Mouse (Mus musculus) embryonic fibroblast, embryonic 13.5 days (primary cell): ENCODE results near the gene Olfr1310. TPM values are rescaled to one million over a fixed set of nuclear protein-coding genes. Genes with fewer than 3 reads are reported as not detected.
"Not testable (repeated sequence)": the region's sequence is repeated elsewhere in the genome, so short reads cannot be mapped to it uniquely, and the experiment has no call there.

Source experiments
- H3K27ac ChIP-seq: 2 replicates; pipeline ENCODE4 v1.5.1; 2012; ENCODE audit warnings: low read length, control low read depth, inconsistent platforms; ENCODE audit not compliant: insufficient read depth
- H3K4me1 ChIP-seq: 2 replicates; pipeline ENCODE4 v1.6.1; 2011; ENCODE audit warnings: low read length; ENCODE audit not compliant: control insufficient read depth, insufficient read depth
- H3K4me3 ChIP-seq: 2 replicates; pipeline ENCODE4 v1.5.1; 2011; ENCODE audit warnings: mild to moderate bottlenecking, control low read depth, low read length; ENCODE audit not compliant: insufficient read depth
- CTCF ChIP-seq: IDR thresholded peaks from 2 replicates; pipeline ENCODE4 v1.5.1; 2011; ENCODE audit warnings: mild to moderate bottlenecking, control low read depth, low read length, moderate library complexity, borderline replicate concordance; ENCODE audit not compliant: insufficient read depth
- POLR2A ChIP-seq: IDR thresholded peaks from 2 replicates; pipeline ENCODE4 v1.6.1; 2011; ENCODE audit warnings: low read depth, mild to moderate bottlenecking, control low read depth, low read length, moderate library complexity
- polyA plus RNA-seq: library from polyadenylated mRNA; stranded (reverse); fragments of >200 nt; gene quantifications from 2 replicates; pipeline ENCODE4 v1.2.4, GENCODE M21; 2011; ENCODE audit warnings: low read depth; ENCODE audit not compliant: missing spikeins, insufficient read length

Gene Olfr1310
- polyA plus RNA-seq = 0.48 and 0.51 TPM in 2 replicates

GRCm38 (mm10) chr2:112012608-112013007 lies at the start of gene Olfr1310:
Gene Olfr1310 (minus strand): TSS chr2:112012708.
- H3K4me3 ChIP-seq = no peak within 1 kb of the TSS
- no peak within 1 kb of the TSS for H3K27ac ChIP-seq
- TF ChIP-seq POLR2A (no peak), CTCF (no peak)

GRCm38 (mm10) chr2:112050138-112050537 lies 37.6 kb upstream of the Olfr1310 start, which contains the start of gene Olfr1312:
Gene Olfr1312 (minus strand): TSS chr2:112050238.
- no peaks in the 10 kb centered on the region for H3K4me1 ChIP-seq
- TF ChIP-seq POLR2A = no peak
- no peak for TF ChIP-seq CTCF
- no peak within 1 kb of the TSS for H3K4me3 ChIP-seq
- H3K27ac ChIP-seq = no peak within 1 kb of the TSS

More at GRCm38 (mm10) chr2:112012608-112013007, at the start of gene Olfr1310:
- no peaks in the 10 kb centered on the region for H3K4me1 ChIP-seq

GRCm38 (mm10) chr2:112026971-112027370 lies 14.5 kb upstream of the Olfr1310 start:
- H3K4me1 ChIP-seq, H3K27ac ChIP-seq, H3K4me3 ChIP-seq: not testable (repeated sequence)

- no peak within 1 kb of the TSS for H3K27ac ChIP-seq
- TF ChIP-seq POLR2A (no peak), CTCF (no peak)
- no peak within 1 kb of the TSS for H3K4me3 ChIP-seq
- no peaks in the 10 kb centered on the region for H3K4me1 ChIP-seq
Observed at GRCm38 (mm10) chr2:112024312-112024711, 11.8 kb upstream of the Olfr1310 start, which contains the start of gene Olfr1311. Gene Olfr1311 (minus strand): TSS chr2:112024412.

- Histone ChIP-seq H3K4me1 (no peaks in the 10 kb centered on the region), H3K27ac (no peak overlapping the region), H3K4me3 (no peak overlapping the region)
- TF ChIP-seq CTCF (no peak), POLR2A (no peak)
Observed at GRCm38 (mm10) chr2:112014900-112015299, 2.4 kb upstream of the Olfr1310 start.

GRCm38 (mm10) chr2:111990181-111990580 lies 22.3 kb downstream of the Olfr1310 start, which contains the start of gene Olfr1309:
Gene Olfr1309 (minus strand): TSS chr2:111990281.
- H3K4me3 ChIP-seq = no peak within 1 kb of the TSS
- H3K4me1 ChIP-seq = no peaks in the 10 kb centered on the region
- H3K27ac ChIP-seq = no peak within 1 kb of the TSS
- TF ChIP-seq CTCF (no peak), POLR2A (no peak)

- Histone ChIP-seq H3K4me3 (no peak within 1 kb of the TSS), H3K27ac (no peak within 1 kb of the TSS), H3K4me1 (no peaks in the 10 kb centered on the region)
- TF ChIP-seq CTCF (no peak), POLR2A (no peak)
Observed at GRCm38 (mm10) chr2:111964844-111965243, 47.7 kb downstream of the Olfr1310 start, which contains the start of gene Olfr1308. Gene Olfr1308 (minus strand): TSS chr2:111964944.

Other genes with a start within 250 kb of the Olfr1310 start
- not detected in 2 replicates for gene Olfr1302, start 235.3 kb downstream of the Olfr1310 start, polyA plus RNA-seq
- gene Olfr1303, start 192.4 kb downstream of the Olfr1310 start, polyA plus RNA-seq = not detected in 2 replicates
- not detected in 2 replicates for gene Olfr1305, start 135.6 kb downstream of the Olfr1310 start, polyA plus RNA-seq
- gene Olfr1306, start 96.4 kb downstream of the Olfr1310 start, polyA plus RNA-seq = not detected in 2 replicates
- 0.03 TPM in 1 of 2 replicates, not detected in the other for gene Olfr1307, start 63.3 kb downstream of the Olfr1310 start, polyA plus RNA-seq
- gene Olfr1308, start 47.8 kb downstream of the Olfr1310 start, polyA plus RNA-seq = not detected in 2 replicates
- gene Olfr1309, start 22.4 kb downstream of the Olfr1310 start, polyA plus RNA-seq = 0.12 and 0.56 TPM in 2 replicates
- not detected in 2 replicates for gene Olfr1311, start 11.7 kb upstream of the Olfr1310 start, polyA plus RNA-seq
- gene Olfr1312, start 37.5 kb upstream of the Olfr1310 start, polyA plus RNA-seq = 0.15 and 0.39 TPM in 2 replicates
- gene Olfr1313, start 65.1 kb upstream of the Olfr1310 start, polyA plus RNA-seq = 0.37 and 0.39 TPM in 2 replicates
- gene Olfr1314, start 84.1 kb upstream of the Olfr1310 start, polyA plus RNA-seq = 1.6 and 2.3 TPM in 2 replicates
- 1.2 and 1.8 TPM in 2 replicates for gene Olfr1315-ps1, start 102.7 kb upstream of the Olfr1310 start, polyA plus RNA-seq
- 1.3 and 1.9 TPM in 2 replicates for gene Olfr1316, start 122.3 kb upstream of the Olfr1310 start, polyA plus RNA-seq
- not detected in 2 replicates for gene Olfr1317, start 127.6 kb upstream of the Olfr1310 start, polyA plus RNA-seq
- not detected in 2 replicates for gene Olfr1318, start 141.5 kb upstream of the Olfr1310 start, polyA plus RNA-seq
- 21.6 and 25.3 TPM in 2 replicates for gene Lpcat4, start 226.8 kb upstream of the Olfr1310 start, polyA plus RNA-seq
- gene Nutm1, start 246.6 kb upstream of the Olfr1310 start, polyA plus RNA-seq = not detected in 2 replicates
- 70.7 and 79.5 TPM in 2 replicates for gene Nop10, start 249.2 kb upstream of the Olfr1310 start, polyA plus RNA-seq